Mouse (Mus musculus) right cerebral cortex, postnatal 25 days (tissue): ENCODE measurements around the gene Mtcl1.

Source experiments
- DNase-seq: peaks from one replicate; pipeline ENCODE4 v3.0.0; 2022

Mtcl1 gene

GRCm38 (mm10) chr17:66405601-66406000 lies 43.9 kb downstream of the Mtcl1 start:
- no peak for DNase-seq

DNA sequence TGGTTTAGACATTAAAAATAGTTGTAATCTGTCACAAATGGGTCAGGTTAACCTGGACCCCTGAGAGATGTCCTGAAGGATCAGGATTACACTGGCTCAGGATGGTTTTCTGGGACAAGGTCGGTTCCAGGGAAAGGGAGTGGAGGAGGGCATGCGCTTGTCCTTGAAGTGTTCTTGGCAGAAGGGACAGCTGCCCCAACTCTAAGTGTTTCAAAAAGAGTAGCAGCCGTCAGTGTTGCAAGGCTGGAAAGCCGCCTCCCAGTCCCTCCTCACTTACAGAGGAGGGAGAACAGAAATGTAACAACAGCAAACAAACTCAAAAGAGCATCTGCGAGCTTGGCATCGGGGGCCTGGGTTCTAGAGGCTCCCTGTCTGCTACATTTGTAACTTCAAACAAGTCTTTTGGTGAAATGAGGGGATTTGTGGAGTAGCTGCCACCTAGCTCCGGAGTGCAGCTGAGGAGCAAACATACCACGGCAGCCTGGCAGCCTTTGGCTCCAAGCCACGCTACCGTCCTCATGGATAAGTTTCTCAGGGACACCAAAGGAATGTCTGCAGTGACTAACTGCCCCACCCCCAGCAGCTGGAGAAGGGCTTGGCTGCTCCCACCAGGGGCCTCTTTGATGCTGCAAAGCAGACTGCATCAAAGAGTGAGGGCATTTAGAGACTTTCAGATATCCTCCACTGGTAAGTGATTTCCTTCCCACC lies 44.5 kb downstream of the Mtcl1 start:
- DNase-seq: no peak

GRCm38 (mm10) chr17:66402791-66403470 lies 46.6 kb downstream of the Mtcl1 start:
- no peak for DNase-seq

DNA sequence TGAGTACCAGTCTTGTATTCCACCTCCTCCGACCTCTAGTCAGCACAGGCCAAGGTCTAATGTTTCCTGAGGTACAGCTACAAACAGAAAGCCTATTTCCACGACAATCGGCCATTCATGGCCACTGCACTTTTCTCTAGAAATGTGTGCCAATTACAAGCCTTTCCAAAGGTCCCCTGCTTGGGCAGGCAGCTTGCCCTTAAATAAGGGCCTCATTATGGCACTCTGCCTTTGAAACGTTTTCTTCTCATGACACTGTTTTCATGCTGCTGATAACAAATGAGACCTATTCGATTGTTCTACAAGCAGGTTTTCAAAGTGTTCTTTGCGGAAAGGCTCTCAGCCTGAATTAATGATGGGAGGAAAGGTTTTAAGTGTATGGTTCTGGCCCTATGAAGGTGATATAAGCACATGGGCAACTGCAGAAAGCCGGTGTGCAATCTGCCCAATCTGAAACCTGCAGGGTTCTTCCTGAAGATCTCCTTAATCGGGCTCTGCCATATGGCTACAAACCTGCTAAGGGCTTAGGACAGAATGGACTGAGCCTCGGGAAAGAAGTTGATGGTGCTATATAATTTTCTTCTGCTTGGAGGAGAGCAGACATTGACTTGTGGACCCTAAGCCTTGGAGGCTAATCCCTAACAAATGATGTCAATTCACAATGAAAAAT lies 47.8 kb downstream of the Mtcl1 start:
- DNase-seq: no peak

GRCm38 (mm10) chr17:66399780-66400179 lies 49.8 kb downstream of the Mtcl1 start:
- no peak for DNase-seq

DNA sequence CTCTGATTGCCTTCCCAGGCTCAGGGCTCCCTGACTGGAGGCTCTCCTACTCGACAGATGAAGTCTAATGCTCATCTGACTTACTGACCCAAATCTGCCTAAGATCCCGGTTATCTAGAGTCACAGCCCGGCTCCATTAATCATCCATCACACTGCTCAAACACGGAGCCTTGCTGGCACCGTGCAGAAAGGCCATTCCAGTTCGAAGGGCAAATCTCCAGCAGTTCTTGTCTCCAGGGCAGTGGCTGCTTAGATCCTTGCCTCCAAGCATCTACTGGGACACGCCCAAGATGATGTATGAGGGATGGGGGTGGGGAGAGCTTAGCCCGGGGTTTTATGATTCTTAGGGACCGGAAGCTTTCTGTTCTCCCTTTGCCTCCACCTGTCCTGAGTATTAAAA lies 55.0 kb downstream of the Mtcl1 start:
- no peak for DNase-seq

GRCm38 (mm10) chr17:66388307-66388706 lies 61.2 kb downstream of the Mtcl1 start:
- no peak for DNase-seq

DNA sequence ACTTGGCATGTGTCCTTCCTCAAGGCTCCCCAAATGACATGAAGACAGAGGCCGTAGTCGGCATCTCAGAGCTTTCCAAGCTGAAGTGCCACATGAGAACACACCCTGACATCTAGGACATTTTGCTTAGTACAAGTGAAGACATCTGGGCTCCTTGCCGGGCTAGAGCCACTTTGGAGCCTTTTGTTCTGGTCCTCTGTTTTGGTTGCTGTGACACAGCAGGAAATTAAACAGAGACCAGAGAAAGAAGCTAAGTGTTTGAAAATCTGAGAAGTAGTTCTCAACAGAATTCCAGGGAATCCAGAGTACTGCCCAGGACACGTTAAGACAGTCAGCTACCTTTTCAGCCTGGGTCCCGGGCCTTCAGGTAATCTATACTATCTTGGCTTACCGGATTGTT lies 68.2 kb downstream of the Mtcl1 start:
- DNase-seq: no peak

- DNase-seq: no peak
Measured at GRCm38 (mm10) chr17:66379900-66380857, 69.4 kb downstream of the Mtcl1 start.

GRCm38 (mm10) chr17:66379308-66379707 lies 70.2 kb downstream of the Mtcl1 start:
- DNase-seq: no peak

GRCm38 (mm10) chr17:66378127-66378526 lies 71.4 kb downstream of the Mtcl1 start:
- no peak for DNase-seq

GRCm38 (mm10) chr17:66374633-66375272 lies 74.8 kb downstream of the Mtcl1 start:
- DNase-seq: no peak

DNA sequence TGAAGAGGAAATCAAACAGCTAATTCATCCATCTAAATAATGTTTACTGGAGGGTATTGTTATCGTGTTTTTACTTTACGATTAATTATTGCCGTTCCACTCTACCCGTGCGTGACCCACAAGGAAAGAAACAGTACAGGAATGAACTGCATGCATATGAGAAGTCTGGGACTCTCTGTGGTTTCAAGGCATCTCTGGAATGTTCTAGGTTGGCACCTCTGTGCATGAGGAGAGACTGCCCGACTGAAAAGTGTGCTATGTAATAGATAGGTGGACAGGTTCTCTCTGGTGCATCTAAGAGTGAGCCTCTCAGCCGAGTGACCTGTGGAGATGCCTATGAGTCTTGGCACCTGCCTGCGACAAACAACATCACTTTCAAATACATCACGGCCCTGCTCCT lies 78.7 kb downstream of the Mtcl1 start:
- DNase-seq: no peak

- no peak for DNase-seq
Measured at GRCm38 (mm10) chr17:66369777-66370176, 79.8 kb downstream of the Mtcl1 start.

- peak; percentile 61 for DNase-seq
Measured at GRCm38 (mm10) chr17:66368127-66368526, 81.4 kb downstream of the Mtcl1 start.

DNA sequence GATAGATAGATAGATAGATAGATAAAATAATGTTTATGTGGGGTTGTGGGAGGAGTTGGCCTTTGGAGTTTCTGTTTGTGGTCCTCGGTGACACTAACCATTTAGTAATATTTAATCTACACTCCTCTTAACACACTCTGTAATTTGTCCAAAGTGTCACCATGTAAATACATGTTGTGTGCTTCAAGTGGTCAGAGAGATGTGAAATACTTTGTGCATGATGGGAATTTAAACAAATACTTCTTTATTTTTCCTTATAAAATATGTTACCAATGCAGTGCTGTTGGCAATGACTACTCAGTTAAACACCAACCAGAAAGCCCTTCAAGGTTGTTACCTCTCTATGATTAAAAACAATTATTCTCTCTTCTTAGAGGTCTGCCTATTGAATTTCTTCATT lies 83.9 kb downstream of the Mtcl1 start:
- DNase-seq: no peak

DNA sequence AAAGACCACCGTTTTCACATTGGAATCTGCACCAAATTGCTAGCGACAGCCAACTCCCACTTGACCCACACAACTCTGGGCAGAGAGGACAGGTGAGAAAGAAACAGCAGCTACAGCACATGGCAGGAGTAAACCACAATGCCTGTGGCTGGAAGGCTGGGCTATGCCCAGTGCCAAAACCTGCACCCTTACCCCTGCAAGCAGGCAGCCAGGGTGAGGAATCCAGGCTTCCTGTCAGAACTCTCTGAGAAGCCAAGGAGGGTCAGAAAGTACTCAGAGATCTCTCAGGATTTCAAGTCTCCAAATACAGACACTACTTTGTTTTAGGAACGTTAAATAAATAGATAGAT lies 84.3 kb downstream of the Mtcl1 start:
- no peak for DNase-seq

DNA sequence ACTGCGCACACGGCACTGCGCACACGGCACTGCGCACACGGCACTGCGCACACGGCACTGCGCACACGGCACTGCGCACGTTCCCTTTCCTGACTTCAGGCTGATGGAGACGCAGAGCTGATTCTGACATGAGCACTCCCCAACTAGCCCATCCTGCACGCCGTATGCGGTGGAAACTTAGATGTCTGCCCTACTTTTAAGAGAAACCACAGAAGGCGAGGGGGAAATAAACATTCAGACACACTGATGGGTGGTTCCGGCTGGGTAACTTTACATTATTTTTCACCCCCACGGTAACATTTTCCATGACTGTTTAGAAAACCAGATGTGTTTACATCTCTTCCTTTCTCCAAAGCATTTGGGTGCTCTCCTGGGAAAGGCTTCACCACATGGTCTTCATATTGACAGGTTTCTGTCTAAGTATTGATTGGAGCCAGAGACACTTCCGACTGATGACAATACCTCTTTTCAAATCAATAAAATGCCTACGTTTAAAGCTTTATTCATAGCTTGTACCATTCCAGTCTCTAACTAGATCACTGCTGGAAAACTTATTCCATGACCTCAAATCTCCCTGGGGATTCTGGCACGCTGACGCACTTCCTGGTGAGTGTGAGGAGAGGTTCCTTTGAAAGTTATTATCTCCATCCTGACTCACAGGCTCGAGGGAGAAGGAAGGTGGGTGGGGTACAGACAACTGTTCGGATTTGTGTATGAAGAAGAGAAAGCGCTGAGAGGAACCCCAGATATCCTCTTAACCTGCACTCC lies 84.8 kb downstream of the Mtcl1 start:
- DNase-seq: no peak

- DNase-seq: no peak
Measured at GRCm38 (mm10) chr17:66363852-66364524, 85.6 kb downstream of the Mtcl1 start.

DNA sequence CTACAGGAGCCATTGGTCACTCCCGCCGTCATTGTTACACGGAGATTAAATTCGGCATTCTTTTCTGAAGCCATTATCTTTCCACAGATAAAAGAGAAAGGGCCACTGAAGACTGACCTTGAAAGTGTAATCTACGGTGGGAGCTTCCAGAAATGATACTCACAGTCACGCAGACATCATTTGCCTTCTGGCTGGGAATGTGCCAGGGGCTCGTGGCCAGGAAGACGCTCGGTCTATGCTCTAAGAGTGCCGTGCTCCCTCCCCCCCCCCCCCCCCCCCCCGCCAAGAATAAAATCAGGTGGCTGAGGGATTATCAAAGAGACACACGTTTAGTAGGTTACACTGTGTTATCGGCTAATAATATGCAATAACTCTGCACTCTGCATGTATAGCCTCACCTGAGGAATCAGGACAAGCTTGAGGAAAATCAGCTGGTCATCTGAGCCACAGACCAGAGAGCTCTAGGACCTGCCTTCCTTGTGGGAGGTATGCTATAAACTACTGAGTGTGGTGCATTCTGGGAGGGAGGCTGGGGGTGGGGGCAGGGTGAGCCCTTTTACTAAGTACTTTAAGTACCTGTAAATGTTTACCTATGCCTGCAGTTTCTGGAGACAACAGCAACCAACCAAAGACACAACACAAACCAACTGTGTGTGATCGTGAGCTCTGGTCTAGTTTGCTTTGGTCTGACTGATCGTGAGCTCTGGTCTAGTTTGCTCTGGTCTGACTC lies 87.1 kb downstream of the Mtcl1 start:
- DNase-seq: no peak
